Mouse (Mus musculus): ENCODE results near the gene Tmem163.

GRCm38 (mm10) chr1:127595735-127596134, 83.6 kb downstream of the Tmem163 start:
- TF ChIP-seq CTCF (IDR thresholded peaks at IDR 0.05; ENCODE audit: borderline replicate concordance, extremely low read depth, insufficient read depth, insufficient read length) = no peak
- no peak for TF ChIP-seq POLR2A (IDR thresholded peaks at IDR 0.05; ENCODE audit: borderline replicate concordance, extremely low read depth, insufficient read depth, insufficient read length, poor library complexity, severe bottlenecking)
